In genomic region chr11:58904410-58904718, GRCm38 (mm10) we compare ENCODE assay signal across 8 mouse cellular contexts. TPM values are rescaled to one million over a fixed set of nuclear protein-coding genes. Genes with fewer than 3 reads are reported as not detected.
DNase-seq lines count a peak whose midpoint lies in the region; ATAC-seq and TF ChIP-seq lines count a peak whose summit lies in the region.

No protein-coding gene starts in this region.

- peak overlapping the region; percentile 92 for H3K4me3 ChIP-seq in cerebellum, adult 2 months (replicated peaks; ENCODE audit: insufficient read depth, low read depth, low read length)
- peak overlapping the region; percentile 92 for H3K4me3 ChIP-seq in megakaryocyte, embryonic 14.5 days (replicated peaks)
- peak overlapping the region; percentile 77 for H3K4me3 ChIP-seq in limb, embryonic 13.5 days
- H3K4me3 ChIP-seq in small intestine, adult 2 months (ENCODE audit: low read depth, low read length): peak overlapping the region; percentile 83

- intact Hi-C loops in gastrocnemius, postnatal 36 days (cut with DNase I): no loop called here

- DNase-seq in cerebellum, adult 2 months: no peak
- no peak for DNase-seq in cerebellum, adult 18-20 months
- no peak for DNase-seq in gastrocnemius, postnatal 36 days

- H3K36me3 ChIP-seq in megakaryocyte, embryonic 14.5 days (replicated peaks; ENCODE audit: low read length): peaks cover 30% of the 10 kb centered on the region
- H3K36me3 ChIP-seq in limb, embryonic 13.5 days: peaks cover 21% of the 10 kb centered on the region
- peaks cover 5% of the 10 kb centered on the region; the same call in 1 of the 2 replicates for H3K36me3 ChIP-seq in small intestine, adult 2 months (ENCODE audit: control insufficient read depth, insufficient read depth, low read length)

- ATAC-seq in megakaryocyte, adult 5-6 weeks (ENCODE audit: poor library complexity, severe bottlenecking): no peak
- peak; percentile 16; the same call in 1 of the 2 replicates for ATAC-seq in limb, embryonic 13.5 days (ENCODE audit: low FRiP score, low read depth)
- no peak for ATAC-seq in inflammation-experienced regulatory T-cells, adult 6 months

- TF ChIP-seq POLR2A in cerebellum, adult 2 months (IDR thresholded peaks at IDR 0.05; ENCODE audit: borderline replicate concordance, insufficient read depth, low read length): no peak
- TF ChIP-seq POLR2A in small intestine, adult 2 months (IDR thresholded peaks at IDR 0.05; ENCODE audit: low read depth, low read length): no peak

- TF ChIP-seq CTCF in cerebellum, adult 2 months (IDR thresholded peaks at IDR 0.05; ENCODE audit: borderline replicate concordance, insufficient read depth, low read depth, low read length): no peak
- no peak for TF ChIP-seq CTCF in small intestine, adult 2 months (IDR thresholded peaks at IDR 0.05; ENCODE audit: extremely low read depth, insufficient read length, insufficient replicate concordance, low read depth, low read length)

- no peaks in the 10 kb centered on the region for H3K27me3 ChIP-seq in cerebellum, adult 2 months (ENCODE audit: control insufficient read depth, insufficient read depth, low read length)
- H3K27me3 ChIP-seq in megakaryocyte, embryonic 14.5 days (replicated peaks): peaks cover 11% of the 10 kb centered on the region
- no peaks in the 10 kb centered on the region for H3K27me3 ChIP-seq in limb, embryonic 13.5 days
- H3K27me3 ChIP-seq in small intestine, adult 2 months (ENCODE audit: control insufficient read depth, insufficient read depth, low read length): no peaks in the 10 kb centered on the region

- H3K4me2 ChIP-seq in limb, embryonic 13.5 days (replicated peaks): peak overlapping the region; percentile 84

- H3K9ac ChIP-seq in limb, embryonic 13.5 days: peak overlapping the region; percentile 58; the same call in 1 of the 2 replicates

- WGBS in cerebellum, adult 2 months: 1% methylated on average over 8 of the region's 8 CpGs
- 2% methylated on average over 8 of the region's 8 CpGs for WGBS in limb, embryonic 13.5 days
- 0% methylated on average over 8 of the region's 8 CpGs for WGBS in small intestine, adult 2 months

- H3K9me3 ChIP-seq in megakaryocyte, embryonic 14.5 days: no peaks in the 10 kb centered on the region
- H3K9me3 ChIP-seq in limb, embryonic 13.5 days: no peaks in the 10 kb centered on the region

- H3K27ac ChIP-seq in cerebellum, adult 2 months (ENCODE audit: insufficient read depth, low read length): no peak overlapping the region
- H3K27ac ChIP-seq in limb, embryonic 13.5 days: peak overlapping the region; percentile 80; the same call in 1 of the 2 replicates
- H3K27ac ChIP-seq in small intestine, adult 2 months (ENCODE audit: insufficient read depth, low read depth, low read length): peak overlapping the region; percentile 36; the same call in 1 of the 2 replicates

- peaks cover 5% of the 10 kb centered on the region; the same call in 1 of the 2 replicates for H3K4me1 ChIP-seq in cerebellum, adult 2 months (ENCODE audit: control insufficient read depth, insufficient read depth, low read length)
- H3K4me1 ChIP-seq in megakaryocyte, embryonic 14.5 days: peaks cover 25% of the 10 kb centered on the region
- peaks cover 12% of the 10 kb centered on the region for H3K4me1 ChIP-seq in limb, embryonic 13.5 days
- peaks cover 2% of the 10 kb centered on the region for H3K4me1 ChIP-seq in small intestine, adult 2 months (ENCODE audit: control insufficient read depth, insufficient read depth, insufficient read length, low read length)

RNA-seq across cellular contexts. Expression of gene Zfp39, which starts 0.3 kb away (rescaled TPM):
- 5.4 and 6.3 TPM in 2 replicates for polyA plus RNA-seq in cerebellum, adult 2 months (2012; rRNA removed)
- polyA plus RNA-seq in megakaryocyte, embryonic 14.5 days (2012; ENCODE audit: insufficient read depth, low replicate concordance): 0.11 TPM in 1 of 2 replicates, not detected in the other
- 12.5 and 13.3 TPM in 2 replicates for total RNA-seq in megakaryocyte, adult 5-6 weeks (2015)
- 8.2 and 8.6 TPM in 2 replicates for total RNA-seq in megakaryocyte, adult 5-6 weeks (2017)
- 6.2 and 7.1 TPM in 2 replicates for polyA plus RNA-seq in limb, embryonic 13.5 days (2015; fragmentation: Nextera tagmentation; extraction: Ambion mirVana)
- 0.10 and 0.29 TPM in 2 replicates for polyA plus RNA-seq in small intestine, adult 2 months (2012; rRNA removed)
- total RNA-seq in gastrocnemius, postnatal 36 days (2021): 1 to 10 TPM; 2.0 to 3.2 TPM
- polyA plus RNA-seq in inflammation-experienced regulatory T-cells, adult 6 months (2017; shearing (Covaris generic)): 1 to 10 TPM; 7.8 to 9.5 (median 8.9) TPM

RNA-seq across cellular contexts. Expression of gene Btnl10, which starts 13.3 kb away (rescaled TPM):
- polyA plus RNA-seq in cerebellum, adult 2 months (2012; rRNA removed): not detected in 2 replicates
- not detected in 2 replicates for polyA plus RNA-seq in megakaryocyte, embryonic 14.5 days (2012; ENCODE audit: insufficient read depth, low replicate concordance)
- 0.94 and 1.8 TPM in 2 replicates for total RNA-seq in megakaryocyte, adult 5-6 weeks (2015)
- total RNA-seq in megakaryocyte, adult 5-6 weeks (2017): 1.2 and 2.8 TPM in 2 replicates
- 0.11 TPM in 1 of 2 replicates, not detected in the other for polyA plus RNA-seq in limb, embryonic 13.5 days (2015; fragmentation: Nextera tagmentation; extraction: Ambion mirVana)
- polyA plus RNA-seq in small intestine, adult 2 months (2012; rRNA removed): not detected in 2 replicates
- not detected for total RNA-seq in gastrocnemius, postnatal 36 days (2021)
- polyA plus RNA-seq in inflammation-experienced regulatory T-cells, adult 6 months (2017; shearing (Covaris generic)): not detected

RNA-seq across cellular contexts. Expression of gene Rnf187, which starts 34.4 kb away (rescaled TPM):
- 578 and 589 TPM in 2 replicates for polyA plus RNA-seq in cerebellum, adult 2 months (2012; rRNA removed)
- 271 and 450 TPM in 2 replicates for polyA plus RNA-seq in megakaryocyte, embryonic 14.5 days (2012; ENCODE audit: insufficient read depth, low replicate concordance)
- 42.6 and 42.9 TPM in 2 replicates for total RNA-seq in megakaryocyte, adult 5-6 weeks (2015)
- 49.7 and 61.7 TPM in 2 replicates for total RNA-seq in megakaryocyte, adult 5-6 weeks (2017)
- 245 and 261 TPM in 2 replicates for polyA plus RNA-seq in limb, embryonic 13.5 days (2015; fragmentation: Nextera tagmentation; extraction: Ambion mirVana)
- polyA plus RNA-seq in small intestine, adult 2 months (2012; rRNA removed): 87.9 and 160 TPM in 2 replicates
- total RNA-seq in gastrocnemius, postnatal 36 days (2021): 10 to 100 TPM; 86.9 to 96.5 TPM
- polyA plus RNA-seq in inflammation-experienced regulatory T-cells, adult 6 months (2017; shearing (Covaris generic)): 10 to 100 TPM; 12.8 to 24.5 (median 15.7) TPM

RNA-seq across cellular contexts. Expression of gene 2810021J22Rik, which starts 37.3 kb away (rescaled TPM):
- 6.7 and 8.0 TPM in 2 replicates for polyA plus RNA-seq in cerebellum, adult 2 months (2012; rRNA removed)
- polyA plus RNA-seq in megakaryocyte, embryonic 14.5 days (2012; ENCODE audit: insufficient read depth, low replicate concordance): 0.32 TPM in 1 of 2 replicates, not detected in the other
- total RNA-seq in megakaryocyte, adult 5-6 weeks (2015): 1.6 and 3.0 TPM in 2 replicates
- total RNA-seq in megakaryocyte, adult 5-6 weeks (2017): 3.2 and 5.8 TPM in 2 replicates
- polyA plus RNA-seq in limb, embryonic 13.5 days (2015; fragmentation: Nextera tagmentation; extraction: Ambion mirVana): 8.0 and 10.9 TPM in 2 replicates
- 0.57 and 1.0 TPM in 2 replicates for polyA plus RNA-seq in small intestine, adult 2 months (2012; rRNA removed)
- 1 to 10 TPM in 1 of 2 experiments, under 1 TPM in 1; 0.74 to 1.2 TPM for total RNA-seq in gastrocnemius, postnatal 36 days (2021)
- 10 to 100 TPM in 2 of 3 experiments, 1 to 10 TPM in 1; 7.3 to 12.4 (median 11.2) TPM for polyA plus RNA-seq in inflammation-experienced regulatory T-cells, adult 6 months (2017; shearing (Covaris generic))

RNA-seq across cellular contexts. Expression of gene Hist3h2ba, which starts 44.4 kb away (rescaled TPM):
- 154 and 186 TPM in 2 replicates for polyA plus RNA-seq in cerebellum, adult 2 months (2012; rRNA removed)
- polyA plus RNA-seq in megakaryocyte, embryonic 14.5 days (2012; ENCODE audit: insufficient read depth, low replicate concordance): 5.3 and 6.7 TPM in 2 replicates
- total RNA-seq in megakaryocyte, adult 5-6 weeks (2015): 4.6 and 6.9 TPM in 2 replicates
- total RNA-seq in megakaryocyte, adult 5-6 weeks (2017): 5.4 and 10.9 TPM in 2 replicates
- 35.8 and 40.7 TPM in 2 replicates for polyA plus RNA-seq in limb, embryonic 13.5 days (2015; fragmentation: Nextera tagmentation; extraction: Ambion mirVana)
- polyA plus RNA-seq in small intestine, adult 2 months (2012; rRNA removed): 1.7 and 3.8 TPM in 2 replicates
- total RNA-seq in gastrocnemius, postnatal 36 days (2021): 1 to 10 TPM; 1.1 to 1.5 TPM
- polyA plus RNA-seq in inflammation-experienced regulatory T-cells, adult 6 months (2017; shearing (Covaris generic)): 1 to 10 TPM; 2.9 to 5.2 (median 4.3) TPM
